ENCODE assay signal across 8 mouse cellular contexts in genomic region chr2:143536485-143536884, GRCm38 (mm10). TPM values are rescaled to one million over a fixed set of nuclear protein-coding genes. Genes with fewer than 3 reads are reported as not detected.
DNase-seq lines count a peak whose midpoint lies in the region; ATAC-seq and TF ChIP-seq lines count a peak whose summit lies in the region.

No protein-coding gene starts in this region.

- no peak for ATAC-seq in liver, embryonic 12.5 days
- ATAC-seq in erythroblast, adult 5-6 weeks (replicated peaks; ENCODE audit: low FRiP score, poor library complexity, severe bottlenecking) = no peak

- intact Hi-C loops in left cerebral cortex, postnatal 36 days (cut with DNase I) = no loop called here

- H3K9ac ChIP-seq in liver, embryonic 12.5 days = no peak overlapping the region
- no peak overlapping the region for H3K9ac ChIP-seq in MEL (ENCODE audit: control insufficient read depth, low read depth, low read length, poor library complexity, severe bottlenecking)

- H3K79me2 ChIP-seq in MEL (ENCODE audit: control insufficient read depth, insufficient read depth, low read length, poor library complexity) = no peaks in the 10 kb centered on the region

- TF ChIP-seq CTCF in MEL (IDR thresholded peaks at IDR 0.05 in 2 of 3, conservative IDR thresholded peaks at IDR 0.05 in 1 of 3; ENCODE audit: control insufficient read depth in 1 of 3, insufficient read depth in 1 of 3, low read depth in 2 of 3, low read length in 3 of 3, poor library complexity in 1 of 3, severe bottlenecking in 1 of 3) = no peak

- H3K27me3 ChIP-seq in liver, embryonic 12.5 days (replicated peaks) = no peaks in the 10 kb centered on the region
- no peaks in the 10 kb centered on the region for H3K27me3 ChIP-seq in MEL (ENCODE audit: control insufficient read depth in 1 of 2, insufficient read depth in 2 of 2, low read length in 2 of 2)
- no peaks in the 10 kb centered on the region for H3K27me3 ChIP-seq in limb, embryonic 10.5 days (ENCODE audit: low read depth, poor library complexity, severe bottlenecking)

- no peaks in the 10 kb centered on the region for H3K4me1 ChIP-seq in liver, embryonic 12.5 days
- no peaks in the 10 kb centered on the region for H3K4me1 ChIP-seq in MEL (ENCODE audit: control insufficient read depth in 1 of 2, insufficient read depth in 2 of 2, low read length in 2 of 2)
- no peaks in the 10 kb centered on the region for H3K4me1 ChIP-seq in limb, embryonic 10.5 days

- H3K9me3 ChIP-seq in liver, embryonic 12.5 days (replicated peaks) = no peaks in the 10 kb centered on the region
- H3K9me3 ChIP-seq in MEL (replicated peaks; ENCODE audit: insufficient read depth, low read length) = no peaks in the 10 kb centered on the region
- no peaks in the 10 kb centered on the region for H3K9me3 ChIP-seq in limb, embryonic 10.5 days (replicated peaks)

- H3K4me3 ChIP-seq in liver, embryonic 12.5 days = no peak overlapping the region
- H3K4me3 ChIP-seq in MEL (ENCODE audit: control insufficient read depth in 1 of 2, insufficient read depth in 1 of 2, low read depth in 2 of 2, low read length in 2 of 2) = no peak overlapping the region
- H3K4me3 ChIP-seq in limb, embryonic 10.5 days = no peak overlapping the region

- TF ChIP-seq POLR2A in MEL (IDR thresholded peaks at IDR 0.05; ENCODE audit: control insufficient read depth in 1 of 2, insufficient read depth in 1 of 2, low read depth in 1 of 2, low read length in 2 of 2, poor library complexity in 1 of 2) = no peak

- 9% methylated on average over 3 of the region's 3 CpGs for WGBS in liver, embryonic 12.5 days (ENCODE audit: insufficient replicate concordance)
- WGBS in limb, embryonic 10.5 days = 20% methylated on average over 3 of the region's 3 CpGs

- TF ChIP-seq RAD21 in MEL (IDR thresholded peaks at IDR 0.05; ENCODE audit: low read depth, low read length) = no peak

- no peak overlapping the region for H3K27ac ChIP-seq in liver, embryonic 12.5 days
- H3K27ac ChIP-seq in MEL (ENCODE audit: control insufficient read depth, low read depth, low read length) = no peak overlapping the region
- H3K27ac ChIP-seq in limb, embryonic 10.5 days = no peak overlapping the region

- no peak overlapping the region for H3K4me2 ChIP-seq in liver, embryonic 12.5 days

- no peaks in the 10 kb centered on the region for H3K36me3 ChIP-seq in liver, embryonic 12.5 days
- no peaks in the 10 kb centered on the region for H3K36me3 ChIP-seq in MEL (ENCODE audit: control insufficient read depth in 1 of 2, insufficient read depth in 2 of 2, low read length in 2 of 2)
- no peaks in the 10 kb centered on the region for H3K36me3 ChIP-seq in limb, embryonic 10.5 days

- peak; percentile 46 for DNase-seq in liver
- peak; percentile 59 for DNase-seq in MEL (ENCODE audit: low read depth, low spot score)
- peak; percentile 78 to 83 for DNase-seq in adrenal gland, postnatal 36 days
- DNase-seq in limb, embryonic 10.5 days (ENCODE audit: low spot score) = peak; percentile 75
- no peak for DNase-seq in T-cell, adult 2 months (ENCODE audit: low spot score)
- no peak for DNase-seq in left cerebral cortex, postnatal 36 days (ENCODE audit: low spot score in 2 of 2)

- no peak for TF ChIP-seq EP300 in MEL (IDR thresholded peaks at IDR 0.05; ENCODE audit: low read depth in 1 of 2, low read length in 2 of 2)

TF ChIP-seq in MEL, 35 proteins besides CTCF, POLR2A, EP300 and RAD21:
- TF ChIP-seq MYB (IDR thresholded peaks at IDR 0.05; ENCODE audit: low read depth, low read length) (no peak), BHLHE40 (IDR thresholded peaks at IDR 0.05; ENCODE audit: borderline replicate concordance, low read depth, low read length) (no peak), TBP (IDR thresholded peaks at IDR 0.05; ENCODE audit: low read depth, low read length) (no peak), POLR2AphosphoS5 (IDR thresholded peaks at IDR 0.05; ENCODE audit: borderline replicate concordance, low read depth, low read length) (no peak), ELF1 (IDR thresholded peaks at IDR 0.05; ENCODE audit: low read depth, low read length) (no peak), MYC (IDR thresholded peaks at IDR 0.05; ENCODE audit: low read depth, low read length) (no peak), NRF1 (IDR thresholded peaks at IDR 0.05; ENCODE audit: insufficient read depth, low read depth, low read length, poor library complexity, severe bottlenecking) (0 out of 2 replicates have a peak, but pooled peaks have one; percentile 11)

RNA-seq across cellular contexts. Expression of gene Pcsk2, which starts 9.5 kb away (rescaled TPM):
- 0.07 and 0.12 TPM in 2 replicates for polyA plus RNA-seq in liver, embryonic 12.5 days (2016; fragmentation: Nextera tagmentation; extraction: Ambion mirVana)
- not detected in 2 replicates for total RNA-seq in MEL (2012; rRNA removed)
- not detected for polyA plus RNA-seq in MEL (2012; ENCODE audit: insufficient read depth in 1 of 2, insufficient read length in 2 of 2, low read depth in 1 of 2, low replicate concordance in 2 of 2, missing spikeins in 1 of 2)
- 1 to 10 TPM; 4.0 TPM for total RNA-seq in adrenal gland, postnatal 36 days (2021)
- 0.23 and 0.41 TPM in 2 replicates for polyA plus RNA-seq in limb, embryonic 10.5 days (2016; fragmentation: Nextera tagmentation; extraction: Ambion mirVana)
- not detected in 2 replicates for total RNA-seq in erythroblast, adult 5-6 weeks (2015; ENCODE audit: low replicate concordance)
- total RNA-seq in erythroblast, adult 5-6 weeks (2017; ENCODE audit: low replicate concordance) = not detected in 2 replicates
- total RNA-seq in left cerebral cortex, postnatal 36 days (2021) = 100 to 1,000 TPM; 265 to 318 TPM

Comparison
In these comparisons a context has a peak if more than half of its experiments do, and no peak if none do; other contexts are left out.
1. DNase-seq: peak in liver (single experiment), MEL (single experiment), adrenal gland, postnatal 36 days (2 of 2) and limb, embryonic 10.5 days (single experiment); none in T-cell, adult 2 months (single experiment) and left cerebral cortex, postnatal 36 days (0 of 2).
2. RNA of gene Pcsk2, which starts 9.5 kb away (total RNA-seq): 265 to 318 TPM in left cerebral cortex, postnatal 36 days; 4.0 TPM in adrenal gland, postnatal 36 days, not detected in MEL and not detected in erythroblast, adult 5-6 weeks; every median in the first group is over 10 times any median in the second.